Mouse (Mus musculus) olfactory bulb, adult 2 months (tissue): ENCODE measurements around the gene Tbx21.

Source experiments
- CTCF ChIP-seq: fragments of 200-500 bp; IDR thresholded peaks from 2 replicates; pipeline ENCODE4 v1.5.1; 2012; ENCODE audit warnings: low read depth, mild to moderate bottlenecking, low read length, moderate library complexity; ENCODE audit not compliant: insufficient read depth
- POLR2A ChIP-seq: fragments of 200-500 bp; IDR thresholded peaks from 2 replicates; pipeline ENCODE4 v1.6.1; 2012; ENCODE audit warnings: mild to moderate bottlenecking, low read depth, low read length, moderate library complexity; ENCODE audit not compliant: insufficient read depth

DNA sequence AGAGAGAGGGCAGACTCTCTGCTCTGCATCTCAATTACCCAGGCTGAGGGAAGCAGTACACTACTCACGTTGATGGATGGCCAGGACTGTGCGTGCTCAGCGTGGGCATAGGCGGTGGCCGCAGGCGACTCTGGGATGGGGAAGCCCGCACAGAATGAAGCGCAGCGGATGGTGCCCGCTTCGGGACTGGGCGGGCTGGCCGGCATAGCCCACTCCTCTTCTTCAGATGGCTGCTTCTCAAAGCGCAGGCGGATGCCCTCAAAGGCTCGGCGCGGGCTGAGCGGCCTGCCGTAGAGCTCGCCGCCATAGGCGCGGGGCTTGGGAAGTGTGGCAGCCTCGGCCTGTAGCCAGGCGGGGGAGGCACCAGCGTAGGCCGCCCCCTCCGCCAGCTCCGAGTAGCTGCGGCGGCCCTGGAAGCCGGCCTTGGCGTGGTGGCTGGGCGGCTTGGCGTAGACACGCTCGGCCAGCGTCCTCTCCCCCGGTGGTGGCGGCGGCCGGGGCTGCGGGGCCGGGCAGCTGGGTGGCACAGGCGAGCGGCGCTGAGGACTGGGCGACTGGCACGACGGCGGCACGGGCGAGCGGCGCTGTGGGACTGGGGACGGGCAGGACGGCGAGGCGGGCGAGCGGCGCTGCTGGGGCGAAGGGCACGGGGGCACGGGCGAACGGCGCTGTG lies 23.6 kb upstream of the Tbx21 start:
- no peak for TF ChIP-seq CTCF
- TF ChIP-seq POLR2A, result no peak
